Mouse (Mus musculus): ENCODE results near the gene Rnf126.

The Rnf126 gene

GRCm38 (mm10) chr10:79793051-79793737, 26.4 kb upstream of the Rnf126 start, which contains the start of gene Palm:
Palm (plus strand) TSS chr10:79793572.
- DNase-seq (ENCODE audit: low read depth, low spot score), result peak; percentile 53

GRCm38 (mm10) chr10:79792339-79793040, 25.7 kb upstream of the Rnf126 start:
- no peak for DNase-seq (ENCODE audit: low read depth, low spot score)

GRCm38 (mm10) chr10:79790861-79791260, 24.1 kb upstream of the Rnf126 start, which contains the start of gene Prss57:
Prss57 (minus strand) TSS chr10:79790961.
- no peak for DNase-seq (ENCODE audit: low read depth, low spot score)

GRCm38 (mm10) chr10:79789581-79789980, 22.8 kb upstream of the Rnf126 start:
- DNase-seq (ENCODE audit: low read depth, low spot score), result no peak

- peak; percentile 54 for DNase-seq (ENCODE audit: low read depth, low spot score)
Measured at GRCm38 (mm10) chr10:79788386-79789158, 21.8 kb upstream of the Rnf126 start.

- no peak for DNase-seq (ENCODE audit: low read depth, low spot score)
Measured at GRCm38 (mm10) chr10:79783920-79784800, 17.4 kb upstream of the Rnf126 start.

GRCm38 (mm10) chr10:79783050-79783449, 16.3 kb upstream of the Rnf126 start:
- DNase-seq (ENCODE audit: low read depth, low spot score), result no peak

GRCm38 (mm10) chr10:79781956-79782355, 15.2 kb upstream of the Rnf126 start:
- DNase-seq (ENCODE audit: low read depth, low spot score), result no peak

GRCm38 (mm10) chr10:79781139-79781538, 14.4 kb upstream of the Rnf126 start:
- no peak for DNase-seq (ENCODE audit: low read depth, low spot score)

GRCm38 (mm10) chr10:79780664-79781015, 13.9 kb upstream of the Rnf126 start:
- peak; percentile 64 for DNase-seq (ENCODE audit: low read depth, low spot score)

- peak; percentile 97 for DNase-seq (ENCODE audit: low read depth, low spot score)
Measured at GRCm38 (mm10) chr10:79779784-79780663, 13.3 kb upstream of the Rnf126 start.

- no peak for DNase-seq (ENCODE audit: low read depth, low spot score)
Measured at GRCm38 (mm10) chr10:79779193-79779592, 12.4 kb upstream of the Rnf126 start.

- no peak for DNase-seq (ENCODE audit: low read depth, low spot score)
Measured at GRCm38 (mm10) chr10:79778006-79778405, 11.3 kb upstream of the Rnf126 start.

GRCm38 (mm10) chr10:79777103-79777531, 10.4 kb upstream of the Rnf126 start, which contains the start of gene Fstl3:
Fstl3 (plus strand) TSS chr10:79777272.
- no peak for DNase-seq (ENCODE audit: low read depth, low spot score)

- DNase-seq (ENCODE audit: low read depth, low spot score), result no peak
Measured at GRCm38 (mm10) chr10:79774486-79775279, 7.9 kb upstream of the Rnf126 start.

- DNase-seq (ENCODE audit: low read depth, low spot score), result no peak
Measured at GRCm38 (mm10) chr10:79773208-79773607, 6.5 kb upstream of the Rnf126 start.

GRCm38 (mm10) chr10:79772320-79772719, 5.6 kb upstream of the Rnf126 start:
- DNase-seq (ENCODE audit: low read depth, low spot score), result no peak

- DNase-seq (ENCODE audit: low read depth, low spot score), result no peak
Measured at GRCm38 (mm10) chr10:79769329-79769728, 2.6 kb upstream of the Rnf126 start.

GRCm38 (mm10) chr10:79768400-79768799, 1.6 kb upstream of the Rnf126 start:
- peak; percentile 48 for DNase-seq (ENCODE audit: low read depth, low spot score)
